Mouse (Mus musculus) T-helper 2 cell (primary cell): ENCODE measurements around the gene Sacm1l.

Experiments used
- in situ Hi-C: fragments of 300-600 bp; cut with MboI, MseI; formaldehyde crosslinking; loops from one replicate; pipeline ENCODE4 v1.15.1; 2025; ENCODE audit warnings: high pct_unique_total_duplicates

Gene Sacm1l

DNA sequence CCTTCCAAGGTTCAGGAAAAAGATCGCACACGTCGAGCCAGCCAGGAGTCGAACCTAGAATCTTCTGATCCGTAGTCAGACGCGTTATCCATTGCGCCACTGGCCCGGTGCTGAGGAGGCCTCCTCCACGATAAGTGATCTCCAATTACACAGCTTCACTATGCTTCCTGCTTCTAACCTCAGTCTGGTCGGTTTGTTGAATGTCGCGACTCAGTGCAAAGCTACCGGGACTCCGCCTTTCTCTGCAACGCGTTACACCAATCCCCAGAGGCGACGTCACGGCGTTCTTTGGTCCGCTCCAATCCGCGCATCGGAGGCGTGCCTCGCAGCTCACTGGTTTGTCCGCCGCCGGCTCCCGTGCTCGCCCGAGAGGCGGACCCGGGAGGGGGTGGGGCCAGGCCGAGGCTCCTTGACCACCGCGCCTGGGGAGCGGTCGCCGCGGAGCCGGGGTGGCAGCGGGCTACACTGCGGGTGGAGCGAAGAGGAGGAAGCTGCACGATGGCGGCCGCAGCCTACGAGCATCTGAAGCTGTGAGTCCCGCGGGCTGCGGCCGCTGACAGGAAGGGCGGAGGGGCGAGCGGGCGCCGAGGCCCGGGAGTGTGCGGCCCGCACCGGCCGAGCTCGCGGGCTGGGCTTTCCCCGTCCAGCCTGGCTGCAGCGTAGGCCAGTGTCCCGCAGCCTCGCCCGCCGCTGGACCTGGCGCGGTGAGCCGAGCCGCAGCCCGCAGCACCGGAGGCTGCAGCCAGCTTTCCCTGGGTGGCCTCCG, at the start of gene Sacm1l:
Gene Sacm1l (plus strand): TSS at position 368 of the 766 bp plus-strand sequence.
- in situ Hi-C loops: loop anchor here (5.0 kb wide), 1 partner anchor 42 kb away; no protein-coding TSS in a partner anchor

DNA sequence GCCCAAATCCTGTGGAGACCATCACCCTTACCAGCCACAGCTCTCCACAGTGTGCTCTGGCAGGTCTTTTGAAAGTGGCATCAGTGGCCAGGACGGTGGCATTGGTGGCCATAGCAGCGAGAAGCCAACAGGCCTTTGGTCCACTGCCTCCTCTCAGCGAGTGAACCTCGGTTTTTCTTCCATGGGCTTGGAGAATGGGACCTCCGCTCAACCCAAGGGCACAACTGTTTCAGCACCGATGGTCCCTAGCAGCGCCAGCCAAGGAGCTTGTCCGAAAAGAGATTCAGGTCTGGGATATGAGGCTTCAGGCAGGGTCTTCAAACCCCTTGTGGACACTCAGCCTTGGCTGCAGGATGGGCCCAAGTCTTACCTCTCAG, 49.7 kb upstream of the Sacm1l start:
- in situ Hi-C loops: no loop called here

GRCm38 (mm10) chr9:123480253-123480921, 49.2 kb upstream of the Sacm1l start:
- in situ Hi-C loops: no loop called here

- in situ Hi-C loops: no loop called here
Observed at GRCm38 (mm10) chr9:123481136-123481535, 48.4 kb upstream of the Sacm1l start.

GRCm38 (mm10) chr9:123483598-123483997, 46.0 kb upstream of the Sacm1l start:
- in situ Hi-C loops: no loop called here

DNA sequence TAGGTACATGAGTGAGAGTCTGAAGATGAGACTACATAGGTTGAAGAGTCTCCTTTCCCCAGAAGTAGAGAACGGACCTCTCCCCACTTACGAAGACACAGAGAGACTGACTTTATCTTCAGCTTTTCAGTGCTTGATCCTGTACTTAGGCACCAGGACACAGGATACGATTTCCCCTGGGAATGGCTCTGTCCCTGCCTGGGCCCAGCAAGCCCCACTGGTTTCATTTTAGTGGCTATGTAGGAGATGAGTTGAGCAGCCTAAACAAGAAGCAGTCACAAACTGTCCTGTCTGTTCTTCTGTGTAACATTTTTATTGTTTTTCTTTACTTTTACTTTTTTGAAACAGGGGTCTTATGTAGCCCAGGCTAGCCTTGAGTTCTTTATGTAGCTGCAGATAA, 44.7 kb upstream of the Sacm1l start:
- in situ Hi-C loops: loop anchor here (5.0 kb wide), 1 partner anchor 42 kb away; the partner anchor contains the start of gene Sacm1l

DNA sequence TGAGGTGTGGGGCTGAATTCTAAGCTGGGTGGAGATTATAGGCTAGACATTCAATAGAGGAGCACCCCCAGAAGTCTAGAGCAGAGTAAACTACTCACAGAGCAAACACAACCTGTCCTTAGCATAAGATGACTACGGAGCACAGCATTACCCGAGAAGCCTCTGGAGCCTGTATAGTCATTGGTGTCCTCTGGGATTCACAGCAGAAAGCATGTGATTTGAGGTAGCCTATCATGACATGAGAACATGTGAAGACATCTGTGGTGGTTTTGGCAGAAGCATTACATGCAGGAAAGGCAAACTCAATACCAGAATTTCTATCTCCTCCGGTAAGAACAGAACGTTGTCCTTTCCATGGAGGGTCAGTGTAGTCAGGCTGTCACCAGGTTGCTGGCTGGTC, 44.0 kb upstream of the Sacm1l start:
- in situ Hi-C loops: loop anchor here (5.0 kb wide), 1 partner anchor 42 kb away; the partner anchor contains the start of gene Sacm1l

DNA sequence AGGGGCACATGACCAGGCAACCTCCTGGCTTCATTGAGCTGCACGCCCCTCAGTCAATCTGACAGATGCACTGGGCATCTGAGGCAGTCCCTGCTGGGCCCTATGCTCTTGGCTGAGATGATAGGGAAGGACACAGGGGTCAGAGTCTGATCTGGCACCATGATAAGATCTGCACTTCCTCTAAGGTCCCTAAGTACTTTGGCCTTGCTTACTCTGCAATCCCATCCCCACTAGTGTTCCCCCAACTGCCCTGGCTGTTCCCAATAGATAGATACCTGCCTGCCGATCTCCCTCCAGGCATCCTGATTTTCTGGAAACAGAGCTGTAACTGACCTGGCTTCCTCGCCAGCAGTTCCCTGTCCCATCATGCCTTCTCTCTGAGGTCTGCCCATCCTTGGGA, 42.9 kb upstream of the Sacm1l start:
- in situ Hi-C loops: loop anchor here (5.0 kb wide), 1 partner anchor 41 kb away; the partner anchor contains the start of gene Sacm1l

DNA sequence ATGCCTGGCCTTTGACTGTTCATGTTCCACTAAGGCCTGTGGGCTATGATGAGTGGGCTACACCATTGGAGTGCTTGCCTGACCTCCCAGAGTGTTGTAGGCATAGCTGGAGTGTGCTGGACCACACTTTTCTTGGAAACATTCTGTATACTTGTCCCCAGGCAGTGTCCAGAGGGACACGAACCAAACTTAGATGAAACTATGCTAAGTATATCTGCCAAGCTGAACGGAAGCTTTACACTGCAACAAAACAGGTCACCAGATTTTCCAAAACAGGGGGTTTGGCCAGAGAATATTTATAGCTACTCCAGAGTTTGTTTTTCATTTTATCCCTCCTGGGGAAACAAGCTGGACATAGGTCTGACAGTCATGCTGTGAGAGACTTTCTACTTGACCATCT, 40.5 kb upstream of the Sacm1l start:
- in situ Hi-C loops: loop anchor here (5.0 kb wide), 1 partner anchor 38 kb away; the partner anchor contains the start of gene Sacm1l

DNA sequence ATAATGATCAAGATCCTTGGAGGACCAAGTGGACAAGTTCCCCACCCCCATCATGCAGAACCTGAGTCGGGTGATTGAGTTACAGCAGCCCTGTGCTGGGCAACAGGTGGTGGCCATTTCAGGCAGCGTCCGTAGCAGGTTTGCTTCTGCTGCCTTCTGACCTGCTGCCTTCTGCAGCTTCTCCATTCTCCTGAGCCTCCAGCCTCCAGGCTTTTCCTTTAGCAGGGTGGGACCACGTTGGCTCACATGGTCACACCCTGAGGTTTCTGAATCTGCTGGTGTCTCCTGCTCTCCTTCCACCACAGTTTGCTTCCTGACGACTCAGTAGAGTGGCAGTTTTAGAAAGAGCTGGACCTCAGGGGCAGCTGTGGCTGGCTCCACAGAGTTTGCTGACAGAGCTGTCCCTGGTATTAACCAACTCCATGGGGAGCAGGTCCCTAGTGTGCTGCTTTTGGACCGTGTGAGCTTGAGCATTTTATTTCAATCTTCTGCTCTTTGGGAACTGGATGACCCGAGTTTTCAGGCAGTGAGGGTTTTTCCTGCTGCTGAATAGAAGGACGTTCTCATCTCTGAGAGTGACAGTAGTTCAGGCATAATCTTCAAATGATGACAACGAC, 39.7 kb upstream of the Sacm1l start:
- in situ Hi-C loops: loop anchor here (5.0 kb wide), 1 partner anchor 37 kb away; the partner anchor contains the start of gene Sacm1l

GRCm38 (mm10) chr9:123490930-123491329, 38.6 kb upstream of the Sacm1l start:
- in situ Hi-C loops: no loop called here

GRCm38 (mm10) chr9:123491917-123492585, 37.5 kb upstream of the Sacm1l start:
- in situ Hi-C loops: no loop called here

GRCm38 (mm10) chr9:123496665-123497064, 32.9 kb upstream of the Sacm1l start:
- in situ Hi-C loops: no loop called here

DNA sequence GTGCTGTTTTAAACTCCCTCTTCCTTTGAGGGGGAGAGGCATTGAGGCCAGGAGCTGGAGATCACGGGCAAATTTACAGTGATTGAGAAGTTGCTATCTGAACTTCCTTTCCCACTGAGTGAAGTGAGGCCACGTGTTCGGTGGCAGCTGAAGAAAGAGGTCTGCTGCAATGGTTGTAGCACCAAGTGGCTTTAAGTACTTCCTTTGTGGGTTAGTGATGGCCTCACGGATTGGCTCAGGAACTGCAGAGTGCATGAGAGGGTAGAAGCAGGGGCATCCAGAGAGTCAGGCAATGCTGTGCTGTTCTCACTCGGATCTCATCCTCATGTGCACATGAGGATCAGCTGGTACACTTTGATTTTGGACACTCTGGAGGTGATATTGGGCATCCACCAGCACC, 31.7 kb upstream of the Sacm1l start:
- in situ Hi-C loops: no loop called here

- in situ Hi-C loops: no loop called here
Observed at GRCm38 (mm10) chr9:123500480-123500879, 29.1 kb upstream of the Sacm1l start.

DNA sequence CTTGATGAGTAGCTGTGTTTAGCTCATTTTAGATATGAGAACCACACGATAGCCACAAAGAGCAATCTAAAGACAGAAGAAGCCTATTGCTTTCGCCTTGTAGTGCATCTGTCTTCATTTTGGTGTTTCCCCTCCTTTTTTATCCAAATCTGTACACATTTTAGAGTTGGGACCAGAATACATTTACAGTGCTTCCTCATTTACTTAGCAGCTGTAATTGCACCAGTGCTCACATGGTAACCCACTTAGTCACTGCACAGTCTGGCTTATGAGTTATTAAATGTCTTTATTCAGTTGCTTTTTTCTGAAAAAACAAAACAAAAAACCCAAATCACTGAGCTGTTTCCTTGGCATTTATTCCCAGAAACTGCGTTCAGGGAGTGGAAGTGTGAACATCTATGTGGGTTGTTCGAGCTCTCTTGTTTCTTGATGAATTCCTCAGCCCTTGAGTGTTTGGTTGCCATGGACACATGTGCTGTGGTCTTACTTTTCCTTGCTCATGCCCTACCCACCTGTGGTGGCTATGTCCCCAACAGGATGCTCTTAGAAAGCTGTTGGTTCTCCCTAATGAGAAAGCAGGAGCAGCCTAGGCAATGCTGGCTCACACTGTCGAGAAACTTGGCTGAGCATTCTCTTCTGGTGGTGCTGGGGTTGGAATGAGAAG, 26.3 kb upstream of the Sacm1l start:
- in situ Hi-C loops: no loop called here

DNA sequence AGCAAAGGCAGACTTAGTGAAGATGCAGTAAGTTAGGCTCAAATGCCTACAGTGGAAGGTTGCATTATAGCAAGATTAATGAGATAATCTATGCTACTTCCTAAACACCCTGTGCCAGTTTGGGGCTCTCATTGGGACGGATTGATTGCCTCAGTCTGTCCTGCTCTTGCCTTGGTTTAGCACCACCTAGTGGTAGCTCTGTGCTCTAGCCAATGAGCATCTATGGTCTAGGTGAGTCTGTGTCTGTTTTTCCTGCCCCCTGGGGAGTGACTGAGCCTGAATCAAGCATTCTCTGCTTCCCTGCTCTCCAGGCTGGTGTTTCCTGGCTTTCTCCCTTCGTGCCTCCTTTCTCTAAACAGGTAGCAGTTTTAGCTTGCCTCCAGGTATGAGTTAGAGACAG, 25.2 kb upstream of the Sacm1l start:
- in situ Hi-C loops: no loop called here

- in situ Hi-C loops: no loop called here
Observed at GRCm38 (mm10) chr9:123505598-123505997, 24.0 kb upstream of the Sacm1l start.

- in situ Hi-C loops: no loop called here
Observed at GRCm38 (mm10) chr9:123506270-123507146, 23.1 kb upstream of the Sacm1l start.

DNA sequence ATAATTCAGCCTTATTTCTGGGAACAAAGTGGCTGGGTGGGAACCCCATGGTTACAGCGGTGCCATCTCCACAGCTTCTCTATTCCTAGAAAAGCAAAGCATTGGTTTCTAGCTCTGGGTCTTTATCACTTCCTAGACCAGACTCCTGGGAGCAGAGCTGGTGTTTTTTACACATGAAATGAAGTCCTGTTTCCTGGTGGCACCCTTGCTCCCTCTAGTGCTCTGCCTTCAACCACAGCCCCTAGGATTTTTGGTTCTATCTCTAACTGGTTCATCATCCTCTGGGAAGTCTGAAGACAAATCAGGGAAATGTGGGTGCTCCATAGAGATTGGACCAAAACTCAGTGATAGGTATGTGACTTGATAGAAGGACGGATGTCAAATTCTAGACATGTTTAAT, 22.2 kb upstream of the Sacm1l start:
- in situ Hi-C loops: no loop called here
